Mouse (Mus musculus): ENCODE measurements at regions not wholly inside any gene's neighbourhood (a gene's known extent, or its start where the extent isn't known, plus 50 kb on each side); places are given as distances from the start of the nearest gene placed in this dataset.

GRCm38 (mm10) chr6:100502961-100503782 is 167.8 kb downstream of the Shq1 start:
- no peak for TF ChIP-seq EP300 (IDR thresholded peaks at IDR 0.05; ENCODE audit: low read depth)
- TF ChIP-seq CTCF (IDR thresholded peaks at IDR 0.05; ENCODE audit: low read depth): no peak

Data from liver, embryonic 14.5 days (tissue).